Mouse (Mus musculus): Measurements from ENCODE around the gene Prrc2a. TPM values are rescaled to one million over a fixed set of nuclear protein-coding genes. Genes with fewer than 3 reads are reported as not detected.

The Prrc2a gene
- polyA plus RNA-seq, 2 experiments, result 192 to 404 TPM

DNA sequence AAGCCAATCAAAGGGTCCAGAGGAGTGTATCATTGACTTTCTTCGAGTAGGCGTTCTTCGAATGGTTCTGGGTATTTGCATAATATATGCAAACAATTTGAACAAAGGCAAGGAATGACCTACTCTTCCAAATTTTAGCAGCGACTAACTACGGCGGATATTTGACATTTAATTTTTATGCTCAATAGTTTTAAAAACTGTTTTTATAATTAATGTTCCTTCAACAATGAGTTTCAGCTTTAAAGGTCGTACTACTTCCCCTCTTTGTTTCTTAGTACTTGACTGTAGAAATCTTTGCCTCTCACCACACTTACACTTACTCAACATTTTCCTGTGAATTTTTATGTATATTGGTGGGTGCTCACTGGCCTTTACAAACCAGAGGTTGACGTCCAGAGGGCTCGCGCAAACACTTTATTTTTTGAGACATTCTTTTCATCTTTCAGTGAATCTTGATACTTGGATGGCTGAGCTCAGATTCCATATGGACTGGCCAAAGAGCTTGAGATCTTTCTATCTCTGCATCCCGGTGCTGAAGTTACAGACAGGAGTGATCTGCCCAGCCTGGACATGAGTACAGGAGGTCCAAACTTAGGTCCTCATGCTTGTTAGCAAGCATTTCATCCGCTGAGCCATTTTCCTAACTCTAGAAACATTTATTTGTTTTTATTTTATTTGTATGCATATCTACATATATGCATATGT lies 906 bp upstream of the Prrc2a start:
- H3K9me3 ChIP-seq (ENCODE audit: control insufficient read depth, low read length), result no peaks in the 10 kb centered on the region
- H3K27me3 ChIP-seq (ENCODE audit: control insufficient read depth, insufficient read depth, low read length), result no peaks in the 10 kb centered on the region
- 21% methylated on average over 12 of the region's 12 CpGs for WGBS
- DNase-seq (ENCODE audit: low spot score) (no peak), ATAC-seq (ENCODE audit: low FRiP score, low read depth) (no peak)
- H3K9ac ChIP-seq (ENCODE audit: low read depth, low read length, severe bottlenecking), result peak overlapping the region; percentile 99
- peak overlapping the region; percentile 96 for H3K27ac ChIP-seq (replicated peaks; ENCODE audit: low read depth, low read length)
- TF ChIP-seq POLR2A (IDR thresholded peaks at IDR 0.05; ENCODE audit: borderline replicate concordance, extremely low read depth, insufficient read depth, insufficient read length), result no peak
- peaks cover 14% of the 10 kb centered on the region for H3K4me1 ChIP-seq (ENCODE audit: control insufficient read depth, insufficient read depth, low read length)
- peak overlapping the region; percentile 48 for H3K4me2 ChIP-seq (replicated peaks; ENCODE audit: low read depth, low read length, severe bottlenecking)
- peak overlapping the region; percentile 99 for H3K4me3 ChIP-seq (replicated peaks; ENCODE audit: low read length)
- peaks cover 21% of the 10 kb centered on the region for H3K36me3 ChIP-seq (ENCODE audit: control insufficient read depth, insufficient read depth, low read length)

DNA sequence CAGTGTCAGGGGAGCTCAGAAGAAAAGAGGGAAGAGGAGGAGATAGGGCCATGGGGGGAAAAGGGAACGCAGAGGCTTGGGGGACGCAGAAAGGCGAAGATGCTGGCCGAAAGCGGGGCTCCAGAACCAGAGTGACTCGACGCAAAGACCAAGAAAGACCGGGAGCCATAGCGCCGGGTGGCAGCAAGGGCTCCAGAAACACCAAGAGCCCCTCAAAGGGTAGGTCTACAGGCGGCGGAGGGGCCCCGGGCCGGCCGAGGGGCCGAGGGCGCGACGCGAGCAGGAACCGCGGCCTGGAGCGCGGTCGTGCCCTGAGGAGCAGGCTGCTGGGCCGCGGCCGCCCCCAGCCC lies 504 bp downstream of the Prrc2a start:
- no peak for TF ChIP-seq POLR2A (IDR thresholded peaks at IDR 0.05; ENCODE audit: borderline replicate concordance, extremely low read depth, insufficient read depth, insufficient read length)
- Histone ChIP-seq H3K4me2 (replicated peaks; ENCODE audit: low read depth, low read length, severe bottlenecking) (peak overlapping the region; percentile 85), H3K9ac (ENCODE audit: low read depth, low read length, severe bottlenecking) (peak overlapping the region; percentile 99), H3K36me3 (ENCODE audit: control insufficient read depth, insufficient read depth, low read length) (peaks cover 36% of the 10 kb centered on the region), H3K4me3 (replicated peaks; ENCODE audit: low read length) (peak overlapping the region; percentile 99), H3K9me3 (ENCODE audit: control insufficient read depth, low read length) (no peaks in the 10 kb centered on the region), H3K4me1 (ENCODE audit: control insufficient read depth, insufficient read depth, low read length) (peaks cover 14% of the 10 kb centered on the region), H3K27me3 (ENCODE audit: control insufficient read depth, insufficient read depth, low read length) (no peaks in the 10 kb centered on the region), H3K27ac (replicated peaks; ENCODE audit: low read depth, low read length) (peak overlapping the region; percentile 93)
- no peak for ATAC-seq (ENCODE audit: low FRiP score, low read depth)
- WGBS, result 0% methylated on average over 9 of the region's 28 CpGs
- no peak for DNase-seq (ENCODE audit: low spot score)

DNA sequence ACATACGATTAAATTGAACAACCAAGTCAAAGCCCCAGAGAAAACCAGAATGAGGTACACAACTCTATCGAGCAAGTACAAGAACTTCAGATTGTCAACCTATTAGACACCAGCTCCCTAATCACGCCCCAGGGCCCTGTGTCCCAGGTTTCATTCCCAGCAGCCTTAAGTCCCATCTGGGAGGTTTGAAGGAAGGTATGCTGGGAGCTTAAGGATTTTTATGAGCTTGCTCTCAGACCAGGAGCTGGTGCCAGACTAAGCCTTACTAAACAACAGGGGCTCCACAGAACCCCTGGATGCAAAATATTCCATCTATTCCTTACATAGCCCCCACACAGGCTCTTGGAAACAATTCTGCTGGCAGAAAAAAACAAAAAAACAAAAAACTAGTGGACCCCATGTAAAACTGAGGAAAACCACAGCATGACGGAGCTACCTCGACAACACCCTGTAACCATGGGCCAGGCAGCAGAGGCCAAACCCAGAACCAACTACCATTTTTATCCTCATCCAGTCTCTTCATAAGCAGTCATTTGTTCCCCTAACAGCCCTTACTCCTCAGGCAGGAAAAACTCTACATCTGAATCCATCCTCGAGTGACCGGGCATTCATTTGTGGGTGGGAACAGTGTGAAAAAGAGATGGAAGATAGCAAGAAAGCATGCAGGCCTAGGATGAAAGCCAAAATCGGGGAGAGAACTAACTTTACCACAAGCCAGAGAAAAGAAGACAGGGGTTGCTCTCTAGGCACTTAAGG lies 1.2 kb downstream of the Prrc2a start:
- Histone ChIP-seq H3K4me2 (replicated peaks; ENCODE audit: low read depth, low read length, severe bottlenecking) (peak overlapping the region; percentile 85), H3K9ac (ENCODE audit: low read depth, low read length, severe bottlenecking) (peak overlapping the region; percentile 99), H3K27me3 (ENCODE audit: control insufficient read depth, insufficient read depth, low read length) (no peaks in the 10 kb centered on the region), H3K9me3 (ENCODE audit: control insufficient read depth, low read length) (no peaks in the 10 kb centered on the region), H3K27ac (replicated peaks; ENCODE audit: low read depth, low read length) (peak overlapping the region; percentile 93), H3K36me3 (ENCODE audit: control insufficient read depth, insufficient read depth, low read length) (peaks cover 42% of the 10 kb centered on the region), H3K4me3 (replicated peaks; ENCODE audit: low read length) (peak overlapping the region; percentile 99), H3K4me1 (ENCODE audit: control insufficient read depth, insufficient read depth, low read length) (peaks cover 14% of the 10 kb centered on the region)
- TF ChIP-seq POLR2A (IDR thresholded peaks at IDR 0.05; ENCODE audit: borderline replicate concordance, extremely low read depth, insufficient read depth, insufficient read length), result no peak
- ATAC-seq (ENCODE audit: low FRiP score, low read depth), result no peak
- WGBS, result 6% methylated on average over 8 of the region's 8 CpGs
- no peak for DNase-seq (ENCODE audit: low spot score)

DNA sequence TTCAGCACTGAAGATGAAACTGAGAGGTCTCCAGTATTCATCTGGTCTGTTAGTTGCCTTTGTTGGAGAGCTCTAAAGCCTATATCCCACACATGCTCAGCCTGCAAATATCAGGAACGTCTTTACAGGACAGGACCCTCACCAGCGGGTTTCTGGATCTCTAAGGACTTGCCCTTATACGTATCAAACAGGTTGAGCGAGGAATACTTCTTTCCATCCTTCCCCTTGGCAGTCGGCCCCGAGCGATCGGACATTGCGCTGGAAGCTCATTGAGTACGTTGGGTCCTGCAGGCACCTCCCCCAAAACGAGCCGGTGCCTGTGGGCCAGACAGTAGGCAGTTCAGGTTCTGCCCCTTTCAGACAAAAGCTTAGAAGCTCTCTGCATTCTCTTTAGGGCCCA lies 2.0 kb downstream of the Prrc2a start:
- Histone ChIP-seq H3K4me1 (ENCODE audit: control insufficient read depth, insufficient read depth, low read length) (peaks cover 14% of the 10 kb centered on the region), H3K9ac (ENCODE audit: low read depth, low read length, severe bottlenecking) (peak overlapping the region; percentile 99), H3K9me3 (ENCODE audit: control insufficient read depth, low read length) (no peaks in the 10 kb centered on the region), H3K36me3 (ENCODE audit: control insufficient read depth, insufficient read depth, low read length) (peaks cover 50% of the 10 kb centered on the region), H3K4me2 (replicated peaks; ENCODE audit: low read depth, low read length, severe bottlenecking) (peak overlapping the region; percentile 85), H3K4me3 (replicated peaks; ENCODE audit: low read length) (peak overlapping the region; percentile 99), H3K27me3 (ENCODE audit: control insufficient read depth, insufficient read depth, low read length) (no peaks in the 10 kb centered on the region), H3K27ac (replicated peaks; ENCODE audit: low read depth, low read length) (0 out of 2 replicates have a peak overlapping the region, but pooled peaks have one; percentile 6)
- 48% methylated on average over 12 of the region's 12 CpGs for WGBS
- TF ChIP-seq POLR2A (IDR thresholded peaks at IDR 0.05; ENCODE audit: borderline replicate concordance, extremely low read depth, insufficient read depth, insufficient read length), result no peak
- no peak for DNase-seq (ENCODE audit: low spot score)
- no peak for ATAC-seq (ENCODE audit: low FRiP score, low read depth)

DNA sequence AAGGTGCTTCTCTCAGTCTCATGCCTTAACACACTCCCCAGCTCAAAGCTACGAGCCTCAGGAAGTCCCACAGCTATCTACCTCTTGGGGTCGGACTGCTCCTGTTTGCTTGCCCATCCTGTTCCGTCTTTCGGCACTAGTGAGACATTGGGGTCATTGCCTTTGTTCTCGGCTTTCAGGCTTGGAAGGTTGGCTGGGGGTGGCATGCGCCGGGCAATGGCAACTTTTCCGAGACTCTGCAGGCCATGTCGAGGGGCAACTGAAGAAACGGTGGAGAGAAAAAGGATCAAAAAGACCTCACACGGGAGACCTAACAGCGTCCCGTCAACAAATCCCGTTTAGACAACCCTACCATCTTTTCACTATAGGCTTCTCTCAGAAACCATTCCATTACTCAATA lies 2.6 kb downstream of the Prrc2a start:
- H3K27me3 ChIP-seq (ENCODE audit: control insufficient read depth, insufficient read depth, low read length), result no peaks in the 10 kb centered on the region
- H3K4me3 ChIP-seq (replicated peaks; ENCODE audit: low read length), result peak overlapping the region; percentile 99; the same call in 1 of the 2 replicates
- TF ChIP-seq POLR2A (IDR thresholded peaks at IDR 0.05; ENCODE audit: borderline replicate concordance, extremely low read depth, insufficient read depth, insufficient read length), result no peak
- H3K4me2 ChIP-seq (replicated peaks; ENCODE audit: low read depth, low read length, severe bottlenecking), result peak overlapping the region; percentile 85; the same call in 1 of the 2 replicates
- H3K27ac ChIP-seq (replicated peaks; ENCODE audit: low read depth, low read length), result no peak overlapping the region
- H3K36me3 ChIP-seq (ENCODE audit: control insufficient read depth, insufficient read depth, low read length), result peaks cover 56% of the 10 kb centered on the region
- peaks cover 14% of the 10 kb centered on the region for H3K4me1 ChIP-seq (ENCODE audit: control insufficient read depth, insufficient read depth, low read length)
- ATAC-seq (ENCODE audit: low FRiP score, low read depth), result no peak
- no peaks in the 10 kb centered on the region for H3K9me3 ChIP-seq (ENCODE audit: control insufficient read depth, low read length)
- WGBS, result 76% methylated on average over 14 of the region's 14 CpGs
- no peak for DNase-seq (ENCODE audit: low spot score)
- H3K9ac ChIP-seq (ENCODE audit: low read depth, low read length, severe bottlenecking), result no peak overlapping the region; the same call in 1 of the 2 replicates
